Mouse (Mus musculus): Measurements from ENCODE around the gene Ints5. TPM values are rescaled to one million over a fixed set of nuclear protein-coding genes. Genes with fewer than 3 reads are reported as not detected.

The Ints5 gene
- polyA plus RNA-seq, 1 experiment from 2014 or later = 40.8 TPM

DNA sequence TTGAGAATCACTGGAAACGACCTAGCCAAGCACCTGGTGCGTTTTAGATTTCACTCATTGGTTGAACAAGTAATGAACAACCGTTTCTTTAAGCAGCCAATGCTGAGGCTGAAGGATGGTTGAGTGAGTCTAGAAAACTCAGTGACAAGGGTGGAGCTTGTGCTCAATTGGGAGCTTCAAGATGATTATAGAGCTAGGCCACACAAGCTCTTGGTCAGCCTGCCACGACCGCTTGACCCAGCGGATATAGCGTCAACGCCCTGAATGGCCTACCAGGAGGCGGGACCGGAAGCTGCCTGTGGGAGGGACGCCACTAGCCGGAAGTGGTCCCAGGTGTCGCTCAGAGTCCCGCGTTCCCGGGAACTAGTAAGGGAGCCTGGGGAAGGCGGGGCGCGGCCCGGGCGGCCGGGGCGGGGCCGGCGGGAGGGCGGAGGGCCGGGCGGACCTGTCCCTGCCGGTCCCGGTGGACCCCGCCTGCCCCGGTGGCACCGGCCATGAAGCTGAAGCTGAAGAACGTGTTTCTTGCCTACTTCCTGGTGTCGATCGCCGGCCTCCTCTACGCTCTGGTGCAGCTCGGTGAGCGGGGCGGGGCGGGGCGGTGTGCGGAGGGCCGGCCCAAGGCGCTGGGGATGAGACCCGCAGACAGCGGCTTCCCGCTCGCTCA lies 27.4 kb downstream of the Ints5 start, which contains the start of gene B3gat3:
Gene B3gat3, plus strand, starts transcription at position 302 of the 664 bp plus-strand sequence.
- peaks cover 47% of the 10 kb centered on the region for H3K36me3 ChIP-seq
- peak within 1 kb of the TSS; percentile 90 for H3K9ac ChIP-seq
- H3K9me3 ChIP-seq (replicated peaks) = no peaks in the 10 kb centered on the region
- no peaks in the 10 kb centered on the region for H3K27me3 ChIP-seq (replicated peaks)
- peaks cover 48% of the 10 kb centered on the region for H3K4me1 ChIP-seq
- peak; percentile 95 for ATAC-seq
- H3K4me3 ChIP-seq = peak within 1 kb of the TSS; percentile 87
- peak within 1 kb of the TSS; percentile 87 for H3K4me2 ChIP-seq
- H3K27ac ChIP-seq = peak within 1 kb of the TSS; percentile 95
- 2% methylated on average over 49 of the region's 50 CpGs for WGBS (ENCODE audit: insufficient replicate concordance)

GRCm38 (mm10) chr19:8920836-8921291 lies 28.1 kb downstream of the Ints5 start:
- Histone ChIP-seq H3K27me3 (replicated peaks) (no peaks in the 10 kb centered on the region), H3K27ac (peak overlapping the region; percentile 95), H3K9me3 (replicated peaks) (no peaks in the 10 kb centered on the region), H3K36me3 (peaks cover 47% of the 10 kb centered on the region), H3K9ac (peak overlapping the region; percentile 90), H3K4me3 (peak overlapping the region; percentile 87), H3K4me1 (peaks cover 49% of the 10 kb centered on the region), H3K4me2 (peak overlapping the region; percentile 87)
- ATAC-seq = no peak
- WGBS (ENCODE audit: insufficient replicate concordance) = 2% methylated on average over 6 of the region's 6 CpGs

GRCm38 (mm10) chr19:8921741-8922140 lies 28.9 kb downstream of the Ints5 start:
- Histone ChIP-seq H3K4me2 (peak overlapping the region; percentile 87), H3K27me3 (replicated peaks) (no peaks in the 10 kb centered on the region), H3K9me3 (replicated peaks) (no peaks in the 10 kb centered on the region), H3K9ac (peak overlapping the region; percentile 90), H3K36me3 (peaks cover 47% of the 10 kb centered on the region), H3K4me3 (peak overlapping the region; percentile 87), H3K27ac (peak overlapping the region; percentile 95; the same call in 1 of the 2 replicates), H3K4me1 (peaks cover 58% of the 10 kb centered on the region)
- no peak for ATAC-seq
- WGBS (ENCODE audit: insufficient replicate concordance) = 72% methylated on average over 9 of the region's 9 CpGs

GRCm38 (mm10) chr19:8926766-8927165 lies 34.0 kb downstream of the Ints5 start:
- Histone ChIP-seq H3K4me3 (no peak overlapping the region), H3K27ac (peak overlapping the region; percentile 92; the same call in 1 of the 2 replicates), H3K4me1 (peaks cover 75% of the 10 kb centered on the region), H3K4me2 (no peak overlapping the region), H3K9ac (peak overlapping the region; percentile 40; the same call in 1 of the 2 replicates), H3K27me3 (replicated peaks) (no peaks in the 10 kb centered on the region), H3K36me3 (peaks cover 61% of the 10 kb centered on the region), H3K9me3 (replicated peaks) (no peaks in the 10 kb centered on the region)
- 63% methylated on average over 2 of the region's 2 CpGs for WGBS (ENCODE audit: insufficient replicate concordance)
- no peak for ATAC-seq

DNA sequence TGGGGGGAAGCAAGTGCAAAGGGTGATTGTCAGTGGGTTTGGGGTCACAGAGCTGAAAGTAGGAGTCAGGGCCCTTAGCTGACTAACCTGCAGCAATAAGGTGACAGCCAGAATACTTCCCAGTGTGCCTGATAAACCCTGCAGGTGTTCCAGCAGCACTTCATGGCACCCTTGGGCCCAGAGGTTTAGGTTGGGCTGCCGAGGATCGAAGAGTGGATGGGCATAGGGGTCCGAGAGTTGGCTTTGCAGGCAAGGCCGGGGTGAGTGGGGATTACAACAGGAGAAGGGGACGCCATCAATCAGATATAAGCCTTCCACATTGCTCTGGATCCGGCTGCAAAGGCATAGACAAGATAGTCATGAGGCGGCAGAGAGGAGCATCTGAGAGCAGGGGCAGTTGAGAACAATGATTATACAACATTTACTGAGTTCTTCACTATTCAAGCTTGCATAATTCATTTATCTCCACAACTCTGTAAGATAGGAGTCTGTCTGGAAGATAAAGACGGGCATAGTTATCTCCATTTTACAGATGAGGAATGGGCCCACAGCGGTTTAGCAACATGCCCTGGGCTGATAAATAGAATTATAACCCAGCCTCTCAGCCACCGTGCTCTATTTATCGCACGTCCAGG lies 35.2 kb downstream of the Ints5 start:
- peak; percentile 48 for ATAC-seq
- Histone ChIP-seq H3K4me3 (peak overlapping the region; percentile 81), H3K9me3 (replicated peaks) (no peaks in the 10 kb centered on the region), H3K27ac (peak overlapping the region; percentile 92), H3K9ac (peak overlapping the region; percentile 83; the same call in 1 of the 2 replicates), H3K4me2 (peak overlapping the region; percentile 96), H3K4me1 (peaks cover 62% of the 10 kb centered on the region), H3K27me3 (replicated peaks) (no peaks in the 10 kb centered on the region), H3K36me3 (peaks cover 55% of the 10 kb centered on the region)
- 33% methylated on average over 12 of the region's 12 CpGs for WGBS (ENCODE audit: insufficient replicate concordance)

GRCm38 (mm10) chr19:8928689-8929223 lies 36.0 kb downstream of the Ints5 start:
- peak overlapping the region; percentile 92 for H3K27ac ChIP-seq
- peak overlapping the region; percentile 96 for H3K4me2 ChIP-seq
- H3K4me3 ChIP-seq = peak overlapping the region; percentile 81
- H3K9ac ChIP-seq = peak overlapping the region; percentile 83
- no peaks in the 10 kb centered on the region for H3K27me3 ChIP-seq (replicated peaks)
- WGBS (ENCODE audit: insufficient replicate concordance) = 36% methylated on average over 16 of the region's 16 CpGs
- peaks cover 56% of the 10 kb centered on the region for H3K36me3 ChIP-seq
- ATAC-seq = peak; percentile 14; the same call in 1 of the 2 replicates
- peaks cover 55% of the 10 kb centered on the region for H3K4me1 ChIP-seq
- H3K9me3 ChIP-seq (replicated peaks) = no peaks in the 10 kb centered on the region

- peak within 1 kb of the TSS; percentile 96 for H3K4me2 ChIP-seq
- no peaks in the 10 kb centered on the region for H3K9me3 ChIP-seq (replicated peaks)
- WGBS (ENCODE audit: insufficient replicate concordance) = 4% methylated on average over 57 of the region's 74 CpGs
- H3K36me3 ChIP-seq = peaks cover 58% of the 10 kb centered on the region
- H3K4me3 ChIP-seq = peak within 1 kb of the TSS; percentile 81
- H3K27me3 ChIP-seq (replicated peaks) = no peaks in the 10 kb centered on the region
- H3K9ac ChIP-seq = peak within 1 kb of the TSS; percentile 83
- peak within 1 kb of the TSS; percentile 92 for H3K27ac ChIP-seq
- peak; percentile 77 for ATAC-seq
- peaks cover 50% of the 10 kb centered on the region for H3K4me1 ChIP-seq
These were observed 36.7 kb downstream of the Ints5 start, which contains the start of the genes Rom1 and Eml3 for GRCm38 (mm10) chr19:8929224-8930088. Gene Rom1 (minus strand): TSS chr19:8929356. Gene Eml3 (plus strand): TSS chr19:8929552.

DNA sequence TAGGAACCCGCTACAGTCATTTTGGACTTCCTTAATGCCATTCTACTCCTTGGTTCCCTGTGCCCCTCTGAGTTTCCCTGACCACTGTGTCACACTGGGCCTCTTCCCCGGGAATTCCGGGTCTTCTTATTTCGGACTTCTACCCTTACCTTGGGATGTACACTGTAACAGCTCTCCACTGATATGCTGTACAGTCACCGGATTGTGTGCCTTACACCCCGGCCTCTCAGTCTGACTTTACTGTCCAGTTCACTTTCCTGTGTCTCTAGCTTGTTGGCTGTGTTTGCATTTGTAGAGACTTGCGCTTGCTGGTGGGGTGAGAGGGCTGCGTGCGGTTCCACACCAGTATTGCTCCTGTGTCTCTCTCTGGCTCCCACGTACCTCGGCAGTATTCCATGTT lies 37.3 kb downstream of the Ints5 start:
- H3K27ac ChIP-seq = peak overlapping the region; percentile 92
- 8% methylated on average over 11 of the region's 11 CpGs for WGBS (ENCODE audit: insufficient replicate concordance)
- H3K9me3 ChIP-seq (replicated peaks) = no peaks in the 10 kb centered on the region
- H3K4me1 ChIP-seq = peaks cover 50% of the 10 kb centered on the region
- H3K36me3 ChIP-seq = peaks cover 61% of the 10 kb centered on the region
- peak overlapping the region; percentile 81 for H3K4me3 ChIP-seq
- peak overlapping the region; percentile 96 for H3K4me2 ChIP-seq
- no peaks in the 10 kb centered on the region for H3K27me3 ChIP-seq (replicated peaks)
- no peak for ATAC-seq
- H3K9ac ChIP-seq = peak overlapping the region; percentile 83

GRCm38 (mm10) chr19:8930771-8931170 lies 38.0 kb downstream of the Ints5 start:
- Histone ChIP-seq H3K9me3 (replicated peaks) (no peaks in the 10 kb centered on the region), H3K36me3 (peaks cover 61% of the 10 kb centered on the region), H3K4me3 (peak overlapping the region; percentile 81), H3K4me1 (peaks cover 50% of the 10 kb centered on the region), H3K4me2 (peak overlapping the region; percentile 96), H3K27me3 (replicated peaks) (no peaks in the 10 kb centered on the region), H3K27ac (no peak overlapping the region), H3K9ac (peak overlapping the region; percentile 83)
- no peak for ATAC-seq
- 80% methylated on average over 7 of the region's 7 CpGs for WGBS (ENCODE audit: insufficient replicate concordance)

- Histone ChIP-seq H3K4me3 (no peak overlapping the region), H3K4me2 (no peak overlapping the region), H3K9me3 (replicated peaks) (no peaks in the 10 kb centered on the region), H3K27ac (no peak overlapping the region), H3K36me3 (peaks cover 76% of the 10 kb centered on the region), H3K4me1 (peaks cover 16% of the 10 kb centered on the region), H3K9ac (no peak overlapping the region), H3K27me3 (replicated peaks) (no peaks in the 10 kb centered on the region)
- no peak for ATAC-seq
- 82% methylated on average over 2 of the region's 2 CpGs for WGBS (ENCODE audit: insufficient replicate concordance)
These were observed 43.9 kb downstream of the Ints5 start for GRCm38 (mm10) chr19:8936736-8937135.

DNA sequence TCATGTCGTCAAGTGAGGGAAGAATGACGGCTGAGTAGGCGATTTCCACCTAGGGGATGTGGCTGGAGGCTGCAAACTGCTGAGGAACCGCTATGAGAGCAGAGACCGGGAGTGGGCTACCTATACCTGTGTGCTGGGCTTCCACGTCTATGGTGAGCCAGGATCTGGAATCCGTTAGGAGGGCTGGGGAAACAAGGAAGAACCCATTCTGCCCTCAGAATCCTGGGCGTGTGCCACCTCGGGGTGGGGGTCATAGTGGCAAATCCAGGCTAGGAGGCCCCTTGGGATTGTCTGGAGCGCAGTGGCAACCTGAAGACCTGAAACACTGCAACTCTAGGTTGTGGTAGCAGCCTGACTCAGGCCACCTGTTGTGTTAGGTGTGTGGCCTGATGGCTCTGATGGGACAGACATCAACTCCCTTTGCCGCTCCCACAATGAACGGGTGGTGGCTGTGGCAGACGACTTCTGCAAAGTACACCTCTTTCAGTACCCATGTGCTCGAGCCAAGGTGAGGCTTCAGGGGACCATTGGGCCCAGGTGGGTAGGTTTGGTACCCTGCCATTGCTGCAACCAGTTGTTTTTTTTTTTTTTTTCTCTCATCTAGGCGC lies 47.8 kb downstream of the Ints5 start:
- no peak for ATAC-seq
- Histone ChIP-seq H3K27ac (peak overlapping the region; percentile 97), H3K36me3 (peaks cover 69% of the 10 kb centered on the region), H3K9ac (peak overlapping the region; percentile 99), H3K9me3 (replicated peaks) (no peaks in the 10 kb centered on the region), H3K4me1 (peaks cover 43% of the 10 kb centered on the region), H3K4me3 (no peak overlapping the region), H3K4me2 (peak overlapping the region; percentile 69), H3K27me3 (replicated peaks) (no peaks in the 10 kb centered on the region)
- WGBS (ENCODE audit: insufficient replicate concordance) = 78% methylated on average over 15 of the region's 15 CpGs
